Mouse (Mus musculus): ENCODE measurements around the gene Il6ra.

Gene Il6ra

GRCm38 (mm10) chr3:89909703-89910542, 3.1 kb downstream of the Il6ra start:
- DNase-seq (ENCODE audit: low read depth): no peak

GRCm38 (mm10) chr3:89908836-89909235, 4.2 kb downstream of the Il6ra start:
- DNase-seq (ENCODE audit: low read depth): no peak

GRCm38 (mm10) chr3:89907846-89908245, 5.2 kb downstream of the Il6ra start:
- no peak for DNase-seq (ENCODE audit: low read depth)

- no peak for DNase-seq (ENCODE audit: low read depth)
Observed at GRCm38 (mm10) chr3:89899511-89899908, 13.5 kb downstream of the Il6ra start.

GRCm38 (mm10) chr3:89898870-89899510, 14.0 kb downstream of the Il6ra start:
- no peak for DNase-seq (ENCODE audit: low read depth)

- no peak for DNase-seq (ENCODE audit: low read depth)
Observed at GRCm38 (mm10) chr3:89898011-89898410, 15.0 kb downstream of the Il6ra start.

GRCm38 (mm10) chr3:89897204-89897796, 15.7 kb downstream of the Il6ra start:
- no peak for DNase-seq (ENCODE audit: low read depth)

- DNase-seq (ENCODE audit: low read depth): no peak
Observed at GRCm38 (mm10) chr3:89896571-89896970, 16.4 kb downstream of the Il6ra start.

- no peak for DNase-seq (ENCODE audit: low read depth)
Observed at GRCm38 (mm10) chr3:89892517-89893106, 20.4 kb downstream of the Il6ra start.

GRCm38 (mm10) chr3:89891696-89892095, 21.3 kb downstream of the Il6ra start:
- DNase-seq (ENCODE audit: low read depth): no peak

- DNase-seq (ENCODE audit: low read depth): no peak
Observed at GRCm38 (mm10) chr3:89889841-89890430, 23.1 kb downstream of the Il6ra start.

GRCm38 (mm10) chr3:89887582-89888230, 25.3 kb downstream of the Il6ra start:
- DNase-seq (ENCODE audit: low read depth): no peak

GRCm38 (mm10) chr3:89885766-89886165, 27.2 kb downstream of the Il6ra start:
- no peak for DNase-seq (ENCODE audit: low read depth)

- DNase-seq (ENCODE audit: low read depth): peak; percentile 47
Observed at GRCm38 (mm10) chr3:89883582-89884041, 29.4 kb downstream of the Il6ra start.

- no peak for DNase-seq (ENCODE audit: low read depth)
Observed at GRCm38 (mm10) chr3:89882556-89883181, 30.3 kb downstream of the Il6ra start.

- DNase-seq (ENCODE audit: low read depth): peak; percentile 71
Observed at GRCm38 (mm10) chr3:89880036-89880851, 32.8 kb downstream of the Il6ra start.

- DNase-seq (ENCODE audit: low read depth): no peak
Observed at GRCm38 (mm10) chr3:89879326-89879725, 33.7 kb downstream of the Il6ra start.

GRCm38 (mm10) chr3:89878456-89878855, 34.5 kb downstream of the Il6ra start:
- DNase-seq (ENCODE audit: low read depth): no peak

- no peak for DNase-seq (ENCODE audit: low read depth)
Observed at GRCm38 (mm10) chr3:89877129-89877528, 35.9 kb downstream of the Il6ra start.

GRCm38 (mm10) chr3:89876469-89876868, 36.5 kb downstream of the Il6ra start:
- no peak for DNase-seq (ENCODE audit: low read depth)
